20 mouse cellular contexts compared by ENCODE assay signal in the genomic region with DNA sequence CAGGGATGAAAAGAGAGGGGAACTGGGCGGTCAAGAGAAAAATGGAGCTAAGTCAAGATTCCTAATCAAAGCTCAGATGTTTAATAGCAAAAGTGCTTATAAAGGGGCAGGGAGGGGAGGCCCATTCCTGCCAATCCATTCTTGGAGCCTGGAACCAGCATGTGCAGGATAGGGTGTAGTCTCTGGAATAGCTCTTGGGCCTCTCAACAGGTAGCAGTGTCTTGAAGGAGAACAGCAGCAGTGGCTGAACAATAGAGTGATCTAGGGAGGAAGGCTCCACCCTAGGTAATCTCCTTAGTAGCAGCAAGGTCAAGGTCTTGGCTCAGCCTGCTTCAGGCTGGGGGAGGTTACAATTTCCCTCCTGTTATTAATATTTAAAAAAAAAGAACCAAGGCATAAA. TPM values are rescaled to one million over a fixed set of nuclear protein-coding genes. Genes with fewer than 3 reads are reported as not detected.
DNase-seq lines count a peak whose midpoint lies in the region; TF ChIP-seq lines count a peak whose summit lies in the region.
"Not testable (repeated sequence)": the region's sequence is repeated elsewhere in the genome, so short reads cannot be mapped to it uniquely, and the experiment has no call there.
"Had no signal": no experiment of that assay in that cellular context is flagged by ENCODE, and none has a peak within 500 bp of the region (broad histone marks: within the 10 kb centered on the region; RNA-seq: fewer than 3 reads in every experiment).

No protein-coding gene starts in this region.

- H3K9me3 ChIP-seq in ES-Bruce4 (replicated peaks; ENCODE audit: control insufficient read depth, insufficient read depth, low read length, poor library complexity, severe bottlenecking) = peaks cover 29% of the 10 kb centered on the region
- not testable (repeated sequence) for H3K9me3 ChIP-seq in ES-E14 (ENCODE audit: control insufficient read depth, insufficient read depth, low read depth, low read length)

- DNase-seq in ES-CJ7 (ENCODE audit: low read depth, low spot score) (peak; percentile 94), R1 (ENCODE audit: low read depth, low spot score) (peak; percentile 96), ZHBTc4 (ENCODE audit: low read depth, low spot score) (peak; percentile 90)
- DNase-seq in ES-E14 (ENCODE audit: low read depth, low spot score) = not testable (repeated sequence)
- DNase-seq in heart, adult 11 months = peak; percentile 49

- in situ Hi-C loops in ES-E14 (cut with MboI; ENCODE audit: low sequenced_read_pairs in 2 of 2, unreplicated experiment in 2 of 2) = not testable (repeated sequence)

- H3K27ac ChIP-seq in ES-Bruce4 (ENCODE audit: insufficient read depth, low read length) = peak overlapping the region; percentile 96
- peak overlapping the region; percentile 95 for H3K27ac ChIP-seq in ES-E14 (ENCODE audit: insufficient read depth, low read depth, low read length, poor library complexity, severe bottlenecking)

- not testable (repeated sequence) for H3K9ac ChIP-seq in ES-Bruce4 (ENCODE audit: low read depth, poor library complexity, severe bottlenecking); ES-E14 (ENCODE audit: insufficient read depth, low read depth, low read length, poor library complexity, severe bottlenecking)

- TF ChIP-seq POLR2A in ES-Bruce4 (IDR thresholded peaks at IDR 0.05; ENCODE audit: insufficient read depth, low read length) = not testable (repeated sequence)

- not testable (repeated sequence) for H3K27me3 ChIP-seq in ES-Bruce4 (ENCODE audit: control insufficient read depth, insufficient read depth, low read length, poor library complexity, severe bottlenecking)

- TF ChIP-seq CTCF in ES-Bruce4 (IDR thresholded peaks at IDR 0.05; ENCODE audit: low read depth, low read length) = not testable (repeated sequence)

- H3K36me3 ChIP-seq in ES-Bruce4 (ENCODE audit: control insufficient read depth, insufficient read depth, low read length, poor library complexity, severe bottlenecking); ES-E14 (ENCODE audit: control insufficient read depth, insufficient read depth, low read length, poor library complexity, severe bottlenecking): not testable (repeated sequence)

- H3K4me3 ChIP-seq in ES-Bruce4 (ENCODE audit: low read depth, low read length) = not testable (repeated sequence)
- H3K4me3 ChIP-seq in ES-E14 (ENCODE audit: insufficient read depth in 1 of 2, low read depth in 1 of 2, low read length in 2 of 2, poor library complexity in 1 of 2, severe bottlenecking in 1 of 2) = peak overlapping the region in 1 of 2 experiments; percentile 2; a peak in 1 of 4 replicates

- peak; percentile 62; the same call in 1 of the 2 replicates for TF ChIP-seq EP300 in ES-Bruce4 (IDR thresholded peaks at IDR 0.05; ENCODE audit: insufficient read depth, low read depth, low read length)

- not testable (repeated sequence) for H3K4me1 ChIP-seq in ES-Bruce4 (ENCODE audit: control insufficient read depth, insufficient read depth, low read length); ES-E14 (ENCODE audit: control insufficient read depth in 2 of 2, insufficient read depth in 2 of 2, low read length in 2 of 2, poor library complexity in 1 of 2)

RNA-seq across cellular contexts. Expression of a gene that starts 23.9 kb away (rescaled TPM):
- 32.8 and 35.1 TPM in 2 replicates for polyA plus RNA-seq in ES-Bruce4 (2011; ENCODE audit: insufficient read depth, insufficient read length, low read depth, missing spikeins)
- 13.3 and 15.8 TPM in 2 replicates for total RNA-seq in ES-E14 (2012; rRNA removed)
- total RNA-seq: CH12.LX, G1E had no signal
- polyA plus RNA-seq: CD4-positive, CD25-positive, alpha-beta regulatory T cell, adult 4 months; G1E; Patski had no signal

RNA-seq across cellular contexts. Expression of a gene that starts 46.3 kb away (rescaled TPM):
- 9.1 and 12.9 TPM in 2 replicates for polyA plus RNA-seq in ES-Bruce4 (2011; ENCODE audit: insufficient read depth, insufficient read length, low read depth, missing spikeins)
- total RNA-seq in ES-E14 (2012; rRNA removed) = 98.2 and 138 TPM in 2 replicates
- total RNA-seq: adrenal gland, adult 18-20 months; adrenal gland, adult 2 months; adrenal gland, adult 8-10 months; adrenal gland, postnatal 10 days; adrenal gland, postnatal 14 days; adrenal gland, postnatal 25 days; adrenal gland, postnatal 36 days; adrenal gland, postnatal 4 days; MEL had no signal
- polyA plus RNA-seq: adrenal gland, adult 2 months; cerebellum, adult 2 months; G1E; Patski had no signal
